Mouse (Mus musculus) left cerebral cortex, postnatal 36 days (tissue): Measurements from ENCODE around the gene Ints13. TPM values are rescaled to one million over a fixed set of nuclear protein-coding genes. Genes with fewer than 3 reads are reported as not detected.

Source experiments
- DNase-seq, 2 experiments: peaks; one replicate each; pipeline ENCODE4 v3.0.0; 2021 to 2022; ENCODE audit warnings: low spot score in 2 of 2, mixed read lengths in 1 of 2
- intact Hi-C: fragments of 180-260 bp; cut with DNase I; formaldehyde crosslinking; loops from one replicate; pipeline ENCODE4 v1.15.1; 2025
- total RNA-seq, 2 experiments: library from RNA; stranded (reverse); gene quantifications; 2 replicates each; pipeline ENCODE4 v1.2.3; 2021

Gene Ints13
- total RNA-seq, 2 experiments from 2014 or later, result 26.8 to 43.6 TPM

DNA sequence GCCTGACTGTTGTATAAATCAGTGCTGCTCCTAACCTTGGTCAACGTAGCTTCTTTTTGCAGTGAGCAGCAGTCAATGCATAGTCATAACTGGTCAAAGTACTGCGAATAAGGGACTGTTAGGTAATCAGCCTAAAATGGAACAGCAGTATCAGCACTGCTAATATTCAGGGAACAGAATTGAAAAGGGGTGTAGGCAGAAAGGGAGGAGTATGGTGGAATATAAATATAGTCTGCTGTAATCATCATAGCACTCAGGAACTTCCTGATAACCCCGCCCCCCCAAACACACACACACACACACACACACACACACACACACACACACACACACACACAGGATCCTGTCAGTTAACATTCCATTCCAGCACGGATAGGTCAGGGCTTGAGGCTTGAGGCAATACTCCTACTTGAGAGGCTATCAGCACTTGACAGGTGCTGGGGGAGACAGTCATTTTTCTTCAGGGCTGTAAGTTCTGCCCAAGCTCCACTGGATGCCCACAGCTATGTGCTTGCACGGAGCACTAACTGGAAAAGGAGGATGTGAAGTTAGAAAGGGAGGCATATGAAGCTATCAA, 32.3 kb downstream of the Ints13 start:
- DNase-seq, result no peak
- intact Hi-C loops, result no loop called here

DNA sequence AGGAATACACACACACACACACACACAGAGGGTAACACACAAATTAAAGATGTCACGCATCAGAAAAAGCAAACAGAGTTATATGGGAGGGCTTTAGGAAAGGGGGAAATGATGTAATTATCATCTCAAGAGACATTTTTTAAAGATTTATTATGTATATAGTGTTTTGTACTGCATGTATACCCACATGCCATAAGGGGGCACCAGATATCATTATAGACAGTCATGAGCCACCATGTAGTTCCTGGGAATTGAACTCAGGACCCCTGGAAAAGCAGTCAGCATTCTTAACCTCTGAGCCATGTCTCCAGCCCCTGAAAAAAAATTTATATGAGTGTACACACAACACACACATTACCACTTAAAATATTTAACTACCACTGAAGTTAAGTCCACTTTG, 33.0 kb downstream of the Ints13 start:
- DNase-seq, result no peak
- intact Hi-C loops, result no loop called here

DNA sequence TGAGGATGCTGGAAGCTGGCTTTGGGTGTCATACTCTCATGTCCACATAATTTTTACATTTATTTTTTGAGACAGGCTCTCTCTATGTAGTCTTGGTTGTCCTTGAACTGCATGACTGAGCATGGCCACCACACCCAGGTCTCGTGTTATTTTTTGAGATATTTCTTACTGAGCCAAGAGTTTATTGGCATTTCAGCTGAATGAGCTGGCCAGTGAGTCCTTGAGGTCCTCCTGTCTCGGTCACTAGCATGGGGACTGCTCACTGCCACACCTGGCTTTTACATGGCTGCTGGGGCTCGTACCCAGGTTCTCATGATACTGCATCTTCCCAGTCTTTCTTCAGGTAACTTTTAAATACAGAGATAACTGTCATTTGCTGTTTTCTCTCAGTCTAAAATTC, 37.2 kb downstream of the Ints13 start:
- no peak for DNase-seq
- intact Hi-C loops, result no loop called here

DNA sequence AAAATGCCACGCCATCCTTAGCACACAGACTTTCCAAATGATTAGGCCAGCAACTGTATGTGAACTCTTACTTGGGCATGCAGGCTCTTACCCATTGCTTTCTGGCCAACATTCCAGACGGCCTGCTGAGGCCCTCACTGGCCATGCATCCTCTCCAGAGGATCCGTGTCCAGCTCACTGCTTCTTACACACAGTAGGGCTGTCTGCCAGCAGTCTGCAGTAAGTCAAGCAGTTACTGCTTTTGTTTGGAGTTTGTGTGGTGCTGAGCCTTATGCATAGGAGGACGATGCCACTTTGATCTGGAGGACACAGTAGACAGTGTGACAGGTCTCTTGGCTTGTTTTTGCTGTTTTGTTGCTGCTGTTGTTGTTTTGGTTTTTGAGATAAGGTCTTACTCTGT, 39.0 kb downstream of the Ints13 start:
- intact Hi-C loops, result no loop called here
- DNase-seq, result no peak

DNA sequence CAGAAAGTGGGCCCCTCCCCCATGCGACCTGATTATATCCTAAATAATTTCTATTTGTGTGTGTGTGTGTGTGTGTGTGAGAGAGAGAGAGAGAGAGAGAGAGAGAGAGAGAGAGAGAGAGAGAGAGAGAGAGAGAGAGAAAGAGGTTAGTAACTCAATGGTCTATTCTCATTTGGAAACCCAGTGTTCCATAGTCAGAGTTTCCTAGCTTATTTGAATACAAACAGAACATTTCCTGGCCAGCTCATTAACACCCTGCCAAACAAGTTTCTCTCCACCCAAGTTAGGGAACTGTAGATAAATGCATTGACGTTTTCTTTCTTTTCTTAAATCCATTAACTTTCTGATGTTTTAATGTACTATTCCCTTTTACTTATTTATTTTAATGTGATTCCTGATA, 39.6 kb downstream of the Ints13 start:
- intact Hi-C loops, result no loop called here
- DNase-seq, result no peak

DNA sequence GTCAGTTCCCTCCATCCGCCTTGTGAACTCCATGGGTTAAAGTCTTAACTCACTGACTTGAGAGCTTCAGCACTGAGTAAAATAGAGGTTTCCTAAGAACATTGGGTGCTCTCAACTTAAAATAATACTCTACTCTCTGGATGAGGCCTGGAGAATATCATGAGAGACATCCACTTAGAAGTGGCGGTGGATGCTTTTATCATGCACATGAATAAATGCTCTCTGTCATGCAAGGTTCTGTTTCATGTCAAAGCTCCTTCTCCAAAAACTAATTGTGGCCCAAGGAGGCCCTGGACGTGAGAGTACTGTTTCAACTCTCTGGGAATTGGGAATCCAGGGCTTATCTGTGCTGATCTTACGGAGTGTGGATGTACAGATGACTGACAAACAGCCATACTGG, 40.5 kb downstream of the Ints13 start:
- DNase-seq, result no peak
- intact Hi-C loops, result no loop called here

DNA sequence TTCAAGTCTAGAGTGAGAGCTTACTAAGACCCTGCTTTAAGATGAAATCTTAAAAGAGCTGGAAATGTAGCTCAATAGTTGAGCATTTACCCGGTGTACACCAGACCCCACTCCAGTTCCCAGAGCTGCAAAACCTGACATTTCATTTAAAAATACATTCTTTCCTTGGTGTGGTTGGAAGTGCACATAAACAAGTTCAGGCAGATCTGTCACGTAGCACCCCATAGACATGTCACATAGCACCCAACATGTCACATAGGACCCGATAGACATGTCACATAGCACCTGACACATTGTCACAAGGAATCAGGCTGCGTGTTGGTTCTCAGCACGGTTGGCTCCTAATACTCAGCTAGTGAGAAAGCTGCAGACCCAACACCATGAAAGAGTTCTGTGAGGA, 42.1 kb downstream of the Ints13 start:
- intact Hi-C loops, result no loop called here

DNA sequence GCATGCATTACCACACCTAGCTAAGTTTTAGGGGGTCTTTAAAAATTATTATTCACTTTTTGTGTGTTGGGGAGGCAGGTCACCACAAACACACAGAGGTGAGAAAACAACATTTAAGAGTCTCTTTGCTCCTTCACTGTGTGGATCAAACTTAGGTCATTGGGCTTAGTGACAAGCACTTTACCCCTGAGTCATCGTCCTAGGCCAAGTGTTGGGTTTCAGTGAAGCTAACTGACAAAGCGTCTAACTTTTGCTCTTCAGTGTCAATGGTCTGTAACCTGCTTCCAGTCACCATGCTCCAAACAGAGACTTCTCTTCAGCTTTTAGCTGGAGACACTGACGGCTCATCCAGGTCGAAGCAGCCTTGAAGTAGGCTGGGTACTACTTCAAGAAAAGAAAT, 44.5 kb downstream of the Ints13 start:
- intact Hi-C loops, result no loop called here
- DNase-seq, result no peak

More for the DNA sequence above, 42.1 kb downstream of the Ints13 start:
- no peak for DNase-seq

DNA sequence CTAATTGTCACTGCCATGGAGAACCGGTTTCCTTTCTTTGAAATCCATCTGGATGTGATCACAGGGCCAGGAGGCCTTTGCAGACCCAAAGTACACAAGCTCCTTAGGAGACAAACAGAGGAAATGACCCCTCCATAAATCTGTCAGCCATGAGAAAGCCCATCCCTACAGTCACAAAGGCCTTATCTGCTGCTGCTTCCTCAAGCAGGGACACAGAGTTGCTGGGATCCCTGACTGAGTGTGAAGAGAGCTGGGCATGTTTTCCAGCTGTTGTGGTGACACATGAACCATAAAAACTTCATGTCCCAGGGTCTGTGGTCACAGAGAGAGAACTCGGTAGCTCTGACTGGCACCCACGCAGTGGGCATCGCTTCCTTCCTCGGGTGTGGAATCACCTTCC, 46.9 kb downstream of the Ints13 start:
- intact Hi-C loops, result no loop called here
- DNase-seq, result no peak

DNA sequence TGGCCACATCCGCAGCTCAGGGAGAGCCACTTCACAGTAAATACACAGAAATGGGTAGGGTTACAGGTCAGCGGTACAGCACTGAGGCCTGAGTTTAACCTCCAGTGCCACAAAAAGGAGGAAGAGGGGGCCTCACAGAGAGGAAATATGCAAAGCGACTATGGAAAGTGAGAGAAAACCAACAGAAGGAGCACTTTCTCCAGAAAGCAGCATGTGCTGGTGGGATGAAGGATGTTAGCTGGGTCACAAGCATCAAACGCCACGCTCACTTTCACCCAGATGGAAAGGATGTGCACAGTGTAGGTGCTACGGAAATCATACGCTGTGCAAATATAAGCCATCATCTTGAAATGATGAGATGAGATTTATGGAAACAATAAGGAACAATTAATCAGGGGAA, 47.3 kb downstream of the Ints13 start:
- DNase-seq, result no peak
- intact Hi-C loops, result no loop called here

DNA sequence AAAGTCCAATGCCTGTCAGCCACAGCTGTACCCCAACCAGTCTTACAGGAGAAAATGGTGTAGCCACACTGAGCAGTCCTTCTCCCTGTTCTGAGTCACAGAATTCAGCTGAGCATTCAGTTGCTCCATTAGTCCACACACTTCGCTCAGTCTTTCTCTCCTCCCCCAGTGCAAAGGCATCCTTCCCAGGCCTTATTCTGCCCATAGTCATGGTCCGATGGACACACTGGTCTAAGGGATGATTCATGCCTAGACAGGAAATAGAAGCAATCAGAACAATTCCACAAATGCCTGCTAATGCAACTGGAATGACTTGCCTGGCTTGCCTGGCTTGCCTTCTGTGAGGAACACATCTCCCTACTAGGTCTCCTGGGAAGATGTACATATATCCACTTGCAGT, 50.1 kb downstream of the Ints13 start:
- intact Hi-C loops, result no loop called here
- DNase-seq, result no peak

DNA sequence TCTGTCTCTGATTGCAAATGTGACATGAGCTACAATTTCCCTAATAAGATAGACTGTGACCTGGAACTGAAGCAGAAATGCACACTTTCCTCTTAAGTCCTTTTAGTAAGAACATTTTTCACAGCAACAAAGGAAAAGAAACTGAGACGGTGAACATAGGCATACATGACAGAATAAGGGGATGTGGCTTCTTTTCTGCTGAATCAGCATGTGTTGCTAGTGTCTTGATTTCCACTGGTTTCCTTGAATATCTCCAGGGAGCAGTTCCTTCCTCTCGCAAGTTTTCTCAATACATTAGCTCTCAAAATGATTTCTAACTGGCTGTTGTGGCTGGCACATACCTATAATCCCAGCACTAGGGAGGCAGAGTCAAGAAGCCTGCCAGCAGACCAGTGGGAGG, 52.1 kb downstream of the Ints13 start:
- DNase-seq, result no peak
- intact Hi-C loops, result no loop called here

DNA sequence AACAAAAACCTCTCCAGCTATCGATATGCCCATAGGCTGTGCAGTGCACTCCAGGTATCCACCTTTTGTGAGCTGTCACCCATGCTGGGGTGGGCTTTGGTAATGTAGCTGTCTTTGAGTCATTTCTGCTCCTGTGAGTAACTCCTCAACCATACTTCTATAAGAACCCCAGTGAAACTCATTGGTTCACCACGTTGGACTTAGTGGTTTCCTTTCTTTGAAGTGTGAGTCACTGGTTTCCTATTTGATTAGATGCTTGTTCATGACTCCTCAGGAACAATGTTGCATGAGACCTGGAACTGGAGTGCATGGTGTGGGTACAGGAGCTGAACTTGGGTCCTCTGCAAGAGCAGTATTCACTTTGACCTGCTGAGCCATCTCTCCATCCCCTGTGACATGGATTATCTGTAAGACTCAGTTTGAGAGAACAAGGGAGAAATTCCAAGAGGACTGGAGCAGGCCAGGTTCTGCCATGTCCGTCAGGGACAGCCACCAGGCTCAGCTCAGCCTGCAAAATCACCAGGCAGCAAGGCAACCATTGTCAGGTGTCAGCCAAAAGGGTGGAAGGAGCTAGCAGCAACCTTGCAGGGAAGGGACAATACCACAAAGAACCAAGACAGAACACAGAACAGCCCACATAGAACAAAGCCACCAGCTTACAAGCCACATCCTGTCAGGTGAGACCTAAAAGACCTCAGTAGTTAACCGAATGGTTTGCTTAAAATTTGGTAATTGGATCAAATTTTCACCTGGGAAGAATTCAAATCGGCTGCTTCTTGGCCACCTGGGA, 56.0 kb downstream of the Ints13 start:
- no peak for DNase-seq
- intact Hi-C loops, result no loop called here

DNA sequence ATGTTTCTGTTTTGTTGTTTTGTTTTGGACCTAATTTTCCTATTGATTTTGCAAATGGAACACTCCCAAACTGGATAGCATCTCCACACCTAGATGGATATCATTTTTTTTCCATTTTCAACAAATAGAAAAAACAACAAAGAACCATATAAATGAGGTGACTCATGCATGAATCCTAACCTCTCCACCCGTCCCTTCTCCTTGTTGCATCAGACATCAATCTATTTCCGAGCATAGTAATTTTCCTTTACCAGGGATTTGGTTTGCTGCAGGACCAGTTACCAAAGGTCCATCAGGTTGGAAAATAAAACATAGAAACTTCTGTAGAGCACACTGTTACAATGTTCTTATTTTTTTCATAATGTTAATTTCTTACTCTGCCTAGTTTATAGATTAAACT, 58.6 kb downstream of the Ints13 start:
- intact Hi-C loops, result no loop called here
- DNase-seq, result no peak

DNA sequence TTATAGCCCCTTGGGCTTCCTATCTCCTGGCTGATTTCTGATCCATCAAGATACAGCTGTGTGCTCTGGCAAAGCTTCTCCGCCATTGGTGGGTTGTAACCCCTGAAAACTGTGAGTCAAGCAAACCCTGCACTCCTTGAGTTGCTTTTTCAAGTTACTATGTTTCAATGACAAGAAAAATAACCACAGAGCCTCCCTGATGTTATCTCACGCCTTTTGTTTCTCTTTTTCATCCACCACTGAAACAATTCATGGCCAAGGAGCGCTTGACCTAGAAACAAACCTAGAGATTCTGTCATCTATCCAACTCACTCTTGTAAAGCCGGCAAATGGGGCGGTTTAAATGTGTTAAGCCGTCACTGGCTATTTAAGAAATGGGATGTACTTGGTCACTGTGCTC, 61.7 kb downstream of the Ints13 start:
- intact Hi-C loops, result no loop called here
- no peak for DNase-seq

DNA sequence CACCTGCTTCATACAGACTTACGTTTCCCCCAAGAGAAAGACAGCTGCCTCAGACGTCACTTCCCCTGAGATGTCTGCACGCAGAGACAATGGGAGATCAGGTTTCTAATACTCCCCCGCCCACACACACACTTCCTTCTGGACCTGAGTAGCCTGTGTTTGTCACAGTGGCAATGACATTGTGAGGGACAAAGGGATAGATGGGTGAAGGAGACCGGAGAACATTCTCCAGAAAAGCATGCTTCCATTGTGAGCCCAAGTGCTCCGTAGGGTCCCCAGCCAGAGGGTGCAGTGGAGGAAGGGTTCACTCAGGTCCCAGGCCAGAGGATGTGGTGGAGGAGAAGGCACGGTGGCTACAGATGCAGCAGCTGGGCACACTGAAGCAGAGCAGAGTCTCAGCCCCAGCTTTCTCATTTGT, 63.1 kb downstream of the Ints13 start:
- intact Hi-C loops, result no loop called here
- no peak for DNase-seq

DNA sequence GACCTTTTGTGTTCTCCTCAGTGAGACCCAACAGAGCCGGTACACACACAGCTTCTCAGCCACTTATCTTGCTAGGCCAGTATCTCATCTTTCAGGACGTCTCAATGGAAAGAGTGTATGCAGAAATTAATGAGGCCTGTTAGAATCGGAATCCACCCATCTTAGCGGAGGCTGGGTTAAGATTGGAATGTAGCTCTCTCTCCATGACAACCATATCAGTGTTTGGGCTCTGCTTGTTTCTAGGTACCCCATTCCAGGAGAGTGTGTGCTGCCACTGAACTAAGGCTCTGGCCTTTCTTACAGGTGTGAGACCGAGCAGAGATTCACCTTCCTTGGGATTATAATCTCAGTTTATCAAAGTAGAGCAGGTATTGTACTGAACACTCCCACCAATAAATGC, 63.7 kb downstream of the Ints13 start:
- intact Hi-C loops, result no loop called here
- no peak for DNase-seq

DNA sequence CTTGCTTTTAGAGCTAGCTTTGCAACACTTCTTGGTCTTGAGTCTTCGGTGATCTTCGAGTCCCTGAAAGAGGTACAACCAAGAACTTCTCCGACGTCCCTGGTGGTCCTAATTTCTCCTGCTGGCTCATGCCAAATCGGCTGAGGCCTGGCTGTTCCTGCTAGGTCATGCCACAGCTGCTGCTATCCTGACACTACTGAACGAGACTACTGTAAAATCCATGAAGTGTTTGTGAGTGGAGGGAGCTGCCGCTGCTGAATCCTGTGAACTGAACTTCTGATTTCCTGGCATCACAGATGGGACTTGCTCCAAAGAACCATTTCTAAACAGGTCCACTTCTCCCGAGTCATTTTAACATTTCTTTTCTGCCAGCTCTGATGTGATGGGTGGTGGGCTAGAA, 64.3 kb downstream of the Ints13 start:
- no peak for DNase-seq
- intact Hi-C loops, result no loop called here

DNA sequence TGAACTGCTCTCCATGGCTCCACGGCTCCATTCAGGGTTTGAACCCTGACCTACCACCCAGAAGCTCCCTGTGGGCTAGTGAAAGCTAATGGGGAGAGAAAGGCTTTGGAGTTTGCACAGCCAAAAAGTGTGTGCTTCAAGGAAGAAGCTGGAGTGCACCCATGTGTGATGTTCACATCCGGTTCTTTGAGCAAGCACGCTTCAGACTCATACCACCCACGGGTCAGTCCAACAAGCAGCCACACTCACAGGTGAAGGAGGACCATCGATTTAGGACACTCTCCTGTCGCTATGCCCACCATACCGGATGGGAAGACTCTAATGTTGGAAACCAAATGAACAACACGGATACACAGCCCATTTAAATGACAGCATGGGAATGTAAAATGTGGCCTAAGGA, 66.1 kb downstream of the Ints13 start:
- intact Hi-C loops, result no loop called here
- DNase-seq, result no peak

DNA sequence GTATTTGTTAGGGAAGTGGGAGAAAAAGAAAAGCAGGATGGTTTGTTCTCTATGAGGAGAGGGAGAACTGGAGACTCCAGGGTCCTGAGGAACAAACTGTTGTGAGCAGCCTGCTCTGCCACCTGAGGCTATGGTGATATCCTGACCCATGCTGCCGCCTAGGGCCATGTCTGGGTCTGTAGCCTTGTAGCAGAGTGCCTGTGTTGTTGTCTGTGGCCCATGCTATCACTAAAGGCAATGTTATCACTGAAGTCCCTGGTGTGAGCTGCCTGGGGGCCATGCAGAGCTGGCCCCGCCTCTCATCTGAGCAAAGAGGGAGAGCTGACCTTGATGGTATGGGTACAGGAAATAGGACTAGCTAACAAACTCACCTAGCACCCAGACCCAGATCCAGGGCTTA, 67.7 kb downstream of the Ints13 start:
- no peak for DNase-seq
- intact Hi-C loops, result no loop called here

DNA sequence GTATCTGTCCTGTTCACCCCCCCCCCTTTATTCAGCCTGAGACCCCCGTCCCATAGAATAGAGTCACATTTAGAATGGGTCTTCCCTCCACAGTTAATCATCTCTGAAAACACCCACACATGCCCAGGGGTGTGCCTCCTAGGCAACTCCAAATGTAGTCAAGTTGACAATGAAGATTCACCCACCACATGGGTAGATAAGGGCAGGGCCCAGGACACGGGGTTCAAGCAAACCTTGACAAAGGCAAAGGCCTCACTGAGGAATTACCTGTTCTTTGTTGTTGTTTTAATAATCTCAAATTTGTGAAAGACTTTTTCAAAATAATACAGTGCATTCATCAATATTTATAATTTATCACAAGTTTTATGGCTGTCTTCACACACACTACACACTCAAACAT, 73.2 kb downstream of the Ints13 start:
- no peak for DNase-seq
- intact Hi-C loops, result loop anchor here (5.0 kb wide), 1 partner anchor 92 kb away; no protein-coding TSS in a partner anchor

DNA sequence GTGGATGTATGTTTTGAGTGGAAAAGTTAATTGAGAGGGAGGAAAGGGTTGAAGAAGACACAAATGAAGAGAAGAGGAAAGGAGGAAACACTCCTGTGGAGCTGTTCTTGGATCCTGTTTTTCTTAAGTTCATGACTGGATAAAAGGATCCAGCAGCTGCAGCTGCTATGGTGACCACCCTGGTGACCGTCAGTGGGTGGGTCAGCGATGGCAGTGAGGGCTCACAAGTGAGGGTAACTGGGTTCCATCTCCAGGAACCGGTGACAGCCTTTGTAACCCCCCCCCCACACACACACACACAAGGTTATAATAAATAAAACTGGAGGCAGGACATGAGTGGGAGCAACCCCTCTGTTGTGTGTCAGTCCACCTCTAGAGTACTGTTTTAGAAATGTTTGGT, 74.8 kb downstream of the Ints13 start:
- DNase-seq, result no peak
- intact Hi-C loops, result loop anchor here (5.0 kb wide), 1 partner anchor 91 kb away; no protein-coding TSS in a partner anchor
